Mouse (Mus musculus) liver (tissue): Measurements from ENCODE around the gene Vmn2r31.
"Not testable (repeated sequence)": the region's sequence is repeated elsewhere in the genome, so short reads cannot be mapped to it uniquely, and the experiment has no call there.

Source experiments
- DNase-seq: peaks from one replicate; pipeline ENCODE4 v3.0.0-alpha.2; 2020; ENCODE audit warnings: mixed read lengths

The Vmn2r31 gene

GRCm38 (mm10) chr7:7399603-7400002 lies at the start of gene Vmn2r31:
Gene Vmn2r31 (minus strand): TSS chr7:7399703.
- DNase-seq, result not testable (repeated sequence)

- not testable (repeated sequence) for DNase-seq
These were observed 25.1 kb downstream of the Vmn2r31 start, which contains the start of gene Gm45783 for GRCm38 (mm10) chr7:7374431-7374830. Gene Gm45783 (minus strand): TSS chr7:7374573.

- DNase-seq, result not testable (repeated sequence)
These were observed 62.0 kb downstream of the Vmn2r31 start, which contains the start of gene Vmn2r30 for GRCm38 (mm10) chr7:7337509-7337908. Gene Vmn2r30 (minus strand): TSS chr7:7337609.
